Mouse (Mus musculus): Measurements from ENCODE around the gene Efemp2. TPM values are rescaled to one million over a fixed set of nuclear protein-coding genes. Genes with fewer than 3 reads are reported as not detected.

Gene Efemp2
- polyA plus RNA-seq (2015; fragmentation: Nextera tagmentation; extraction: Ambion mirVana) = 91.8 and 96.1 TPM in 2 replicates

DNA sequence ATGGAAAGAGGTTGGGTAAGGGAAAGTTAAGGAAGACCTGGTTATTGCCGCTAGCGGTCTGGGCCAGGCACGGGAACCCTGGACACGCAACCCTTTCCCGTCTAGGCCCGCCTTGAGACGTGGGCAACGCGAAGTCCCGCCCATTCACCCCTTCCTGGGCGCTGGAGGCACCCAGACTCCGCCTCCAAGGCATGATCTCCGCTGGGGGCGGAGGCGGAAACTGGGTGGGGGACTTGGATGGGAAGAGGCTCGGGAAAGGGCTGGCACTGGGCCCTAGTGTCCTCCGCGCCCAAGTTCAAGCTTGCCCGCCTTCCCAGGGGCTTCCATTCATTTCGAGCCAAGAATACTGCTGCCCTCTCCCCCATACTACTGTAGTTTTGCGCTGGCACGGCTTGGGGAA, at the start of gene Efemp2:
Gene Efemp2, plus strand, starts transcription at position 235 of the 400 bp plus-strand sequence.
- ATAC-seq (peak; percentile 87), DNase-seq (ENCODE audit: low spot score) (peak; percentile 96)
- Histone ChIP-seq H3K4me2 (replicated peaks; ENCODE audit: low read depth, low read length) (peak within 1 kb of the TSS; percentile 92), H3K27ac (ENCODE audit: low read length) (peak within 1 kb of the TSS; percentile 81), H3K4me1 (ENCODE audit: insufficient read depth, low read depth, low read length) (peaks cover 2% of the 10 kb centered on the region; the same call in 1 of the 2 replicates), H3K36me3 (ENCODE audit: insufficient read depth, low read length) (no peaks in the 10 kb centered on the region), H3K4me3 (ENCODE audit: low read depth, low read length) (peak within 1 kb of the TSS; percentile 57), H3K9me3 (ENCODE audit: low read length) (no peaks in the 10 kb centered on the region), H3K27me3 (replicated peaks; ENCODE audit: insufficient read depth, low read length) (no peaks in the 10 kb centered on the region), H3K9ac (replicated peaks; ENCODE audit: low read depth) (peak within 1 kb of the TSS; percentile 64)
- TF ChIP-seq EP300 (IDR thresholded peaks at IDR 0.05) = 0 out of 2 replicates have a peak, but pooled peaks have one; percentile 47
- TF ChIP-seq CTCF (IDR thresholded peaks at IDR 0.05) = 0 out of 2 replicates have a peak, but pooled peaks have one; percentile 2
- WGBS = under 1% methylated on average over 22 of the region's 22 CpGs

- Histone ChIP-seq H3K36me3 (ENCODE audit: insufficient read depth, low read length) (peaks cover 15% of the 10 kb centered on the region; the same call in 1 of the 2 replicates), H3K4me3 (ENCODE audit: low read depth, low read length) (peak overlapping the region; percentile 92), H3K9me3 (ENCODE audit: low read length) (no peaks in the 10 kb centered on the region), H3K27ac (ENCODE audit: low read length) (peak overlapping the region; percentile 98), H3K9ac (replicated peaks; ENCODE audit: low read depth) (peak overlapping the region; percentile 89), H3K4me1 (ENCODE audit: insufficient read depth, low read depth, low read length) (peaks cover 25% of the 10 kb centered on the region), H3K27me3 (replicated peaks; ENCODE audit: insufficient read depth, low read length) (no peaks in the 10 kb centered on the region), H3K4me2 (replicated peaks; ENCODE audit: low read depth, low read length) (peak overlapping the region; percentile 74)
- peak; percentile 80 for ATAC-seq
- TF ChIP-seq EP300 (IDR thresholded peaks at IDR 0.05) (peak; percentile 33; the same call in 1 of the 2 replicates), CTCF (IDR thresholded peaks at IDR 0.05) (peak; percentile 45)
- WGBS = 3% methylated on average over 27 of the region's 48 CpGs
- DNase-seq (ENCODE audit: low spot score) = peak; percentile 96
These were observed 49.5 kb upstream of the Efemp2 start for GRCm38 (mm10) chr19:5424092-5424781.

DNA sequence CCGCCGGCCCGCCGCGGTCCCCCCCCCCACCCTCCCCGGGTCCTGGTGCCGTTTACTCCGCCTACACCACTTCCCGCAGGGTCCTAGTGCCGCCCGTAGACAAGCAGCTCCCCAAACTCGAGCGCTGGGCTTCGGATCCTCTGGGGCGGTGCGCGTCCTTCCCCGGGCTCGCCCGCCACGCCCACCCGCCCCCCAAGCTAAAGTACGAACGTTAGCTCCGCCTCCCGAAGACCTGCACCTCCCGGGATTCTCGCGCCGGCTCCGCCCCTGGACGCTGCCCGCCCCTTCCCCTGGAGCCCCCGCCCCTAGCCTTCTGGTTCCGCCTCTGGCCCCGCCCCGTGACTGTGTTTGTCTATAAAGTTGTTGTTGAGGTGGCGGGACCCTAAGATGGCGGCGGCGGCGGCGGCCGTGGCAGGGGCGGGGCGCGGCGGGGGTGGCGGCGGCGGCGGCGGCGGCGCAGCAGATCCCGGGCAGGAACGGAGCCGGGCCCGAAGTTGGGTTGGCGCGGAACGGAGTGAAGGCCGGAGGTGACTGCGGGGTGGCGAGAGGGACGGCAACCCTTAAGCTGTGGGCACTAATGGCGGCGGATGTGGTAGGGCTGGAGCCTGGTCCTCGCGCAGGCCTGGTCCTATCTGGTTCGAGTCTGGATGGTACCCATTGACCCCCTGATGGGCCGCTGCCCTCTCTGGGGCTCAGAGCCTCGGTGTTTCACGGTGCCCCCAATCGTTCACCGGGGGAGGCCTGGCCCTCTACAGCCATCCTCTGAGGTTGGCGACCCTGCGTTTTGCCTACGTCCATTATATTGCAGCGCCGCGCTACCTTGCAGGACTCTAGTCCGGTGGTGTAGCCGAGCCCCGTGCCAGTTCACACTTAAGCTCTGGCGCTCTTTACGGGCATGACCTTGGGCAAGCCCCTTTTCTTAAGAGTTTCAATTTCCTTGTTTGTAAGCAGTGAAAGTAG, 48.7 kb upstream of the Efemp2 start, which contains the start of the genes Drap1 and AI837181:
Gene Drap1, minus strand, starts transcription at position 198 of the 960 bp plus-strand sequence.
Gene AI837181, plus strand, starts transcription at position 363 of the 960 bp plus-strand sequence.
- Histone ChIP-seq H3K4me3 (ENCODE audit: low read depth, low read length) (peak within 1 kb of the TSS; percentile 92), H3K27ac (ENCODE audit: low read length) (peak within 1 kb of the TSS; percentile 98), H3K4me2 (replicated peaks; ENCODE audit: low read depth, low read length) (peak within 1 kb of the TSS; percentile 74), H3K9ac (replicated peaks; ENCODE audit: low read depth) (peak within 1 kb of the TSS; percentile 89), H3K4me1 (ENCODE audit: insufficient read depth, low read depth, low read length) (peaks cover 25% of the 10 kb centered on the region), H3K27me3 (replicated peaks; ENCODE audit: insufficient read depth, low read length) (no peaks in the 10 kb centered on the region), H3K36me3 (ENCODE audit: insufficient read depth, low read length) (peaks cover 12% of the 10 kb centered on the region; the same call in 1 of the 2 replicates), H3K9me3 (ENCODE audit: low read length) (no peaks in the 10 kb centered on the region)
- no peak for TF ChIP-seq CTCF (IDR thresholded peaks at IDR 0.05)
- TF ChIP-seq EP300 (IDR thresholded peaks at IDR 0.05) = peak; percentile 31; the same call in 1 of the 2 replicates
- 2% methylated on average over 54 of the region's 87 CpGs for WGBS
- peak; percentile 90 for ATAC-seq
- DNase-seq (ENCODE audit: low spot score) = peak; percentile 99

DNA sequence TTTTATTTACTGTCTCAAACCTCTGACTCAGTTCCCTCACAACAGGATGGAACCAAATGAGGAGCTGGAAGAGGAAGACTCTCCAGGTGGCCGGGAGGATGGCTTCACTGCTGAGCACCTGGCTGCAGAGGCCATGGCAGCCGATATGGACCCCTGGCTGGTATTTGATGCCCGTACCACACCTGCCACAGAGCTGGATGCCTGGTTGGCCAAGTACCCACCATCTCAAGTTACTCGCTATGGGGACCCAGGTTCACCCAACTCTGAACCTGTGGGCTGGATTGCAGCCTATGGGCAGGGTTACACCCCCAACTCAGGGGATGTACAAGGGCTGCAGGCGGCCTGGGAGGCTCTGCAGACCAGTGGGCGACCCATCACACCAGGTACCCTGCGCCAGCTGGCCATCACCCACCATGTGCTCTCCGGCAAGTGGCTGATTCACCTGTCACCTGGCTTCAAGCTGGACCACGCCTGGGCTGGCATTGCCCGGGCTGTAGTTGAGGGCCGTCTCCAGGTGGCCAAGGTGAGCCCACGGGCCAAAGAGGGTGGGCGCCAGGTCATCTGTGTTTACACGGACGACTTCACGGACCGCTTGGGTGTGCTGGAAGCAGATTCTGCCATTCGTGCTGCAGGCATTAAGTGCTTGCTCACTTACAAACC, 47.7 kb upstream of the Efemp2 start:
- no peak for TF ChIP-seq CTCF (IDR thresholded peaks at IDR 0.05)
- no peak for TF ChIP-seq EP300 (IDR thresholded peaks at IDR 0.05)
- H3K27me3 ChIP-seq (replicated peaks; ENCODE audit: insufficient read depth, low read length) = no peaks in the 10 kb centered on the region
- peaks cover 11% of the 10 kb centered on the region; the same call in 1 of the 2 replicates for H3K36me3 ChIP-seq (ENCODE audit: insufficient read depth, low read length)
- peak overlapping the region; percentile 82 for H3K9ac ChIP-seq (replicated peaks; ENCODE audit: low read depth)
- peak overlapping the region; percentile 60 for H3K4me2 ChIP-seq (replicated peaks; ENCODE audit: low read depth, low read length)
- no peak for DNase-seq (ENCODE audit: low spot score)
- peak overlapping the region; percentile 98 for H3K27ac ChIP-seq (ENCODE audit: low read length)
- WGBS = 79% methylated on average over 18 of the region's 18 CpGs
- H3K9me3 ChIP-seq (ENCODE audit: low read length) = no peaks in the 10 kb centered on the region
- ATAC-seq = no peak
- peak overlapping the region; percentile 92 for H3K4me3 ChIP-seq (ENCODE audit: low read depth, low read length)
- peaks cover 25% of the 10 kb centered on the region for H3K4me1 ChIP-seq (ENCODE audit: insufficient read depth, low read depth, low read length)

- DNase-seq (ENCODE audit: low spot score) (no peak), ATAC-seq (no peak)
- WGBS = 86% methylated on average over 13 of the region's 13 CpGs
- H3K27ac ChIP-seq (ENCODE audit: low read length) = no peak overlapping the region
- peaks cover 10% of the 10 kb centered on the region; the same call in 1 of the 2 replicates for H3K36me3 ChIP-seq (ENCODE audit: insufficient read depth, low read length)
- TF ChIP-seq CTCF (IDR thresholded peaks at IDR 0.05) (no peak), EP300 (IDR thresholded peaks at IDR 0.05) (no peak)
- peak overlapping the region; percentile 60; the same call in 1 of the 2 replicates for H3K4me2 ChIP-seq (replicated peaks; ENCODE audit: low read depth, low read length)
- H3K9me3 ChIP-seq (ENCODE audit: low read length) = no peaks in the 10 kb centered on the region
- peaks cover 23% of the 10 kb centered on the region for H3K4me1 ChIP-seq (ENCODE audit: insufficient read depth, low read depth, low read length)
- no peak overlapping the region for H3K9ac ChIP-seq (replicated peaks; ENCODE audit: low read depth)
- H3K4me3 ChIP-seq (ENCODE audit: low read depth, low read length) = no peak overlapping the region
- H3K27me3 ChIP-seq (replicated peaks; ENCODE audit: insufficient read depth, low read length) = no peaks in the 10 kb centered on the region
These were observed 47.0 kb upstream of the Efemp2 start for GRCm38 (mm10) chr19:5426640-5427290.

Measured in lung, postnatal 0 days (tissue).